Mouse (Mus musculus) CD4-positive naive resting alpha-beta T cell, adult 76 days (primary cell): ENCODE measurements around the gene Mcl1. TPM values are rescaled to one million over a fixed set of nuclear protein-coding genes. Genes with fewer than 3 reads are reported as not detected.

Experiments used
- total RNA-seq: library from RNA; stranded (reverse); gene quantifications from one replicate; pipeline ENCODE4 v1.2.4, GENCODE M21; 2023

Gene Mcl1
- 323 TPM for total RNA-seq

GRCm38 (mm10) chr3:95658236-95658867, at the start of gene Mcl1:
TSS of gene Mcl1 (plus strand) at chr3:95658788.

GRCm38 (mm10) chr3:95624628-95625503, 33.7 kb upstream of the Mcl1 start, which contains the start of gene Ensa:
TSS of gene Ensa (plus strand) at chr3:95624993.

DNA sequence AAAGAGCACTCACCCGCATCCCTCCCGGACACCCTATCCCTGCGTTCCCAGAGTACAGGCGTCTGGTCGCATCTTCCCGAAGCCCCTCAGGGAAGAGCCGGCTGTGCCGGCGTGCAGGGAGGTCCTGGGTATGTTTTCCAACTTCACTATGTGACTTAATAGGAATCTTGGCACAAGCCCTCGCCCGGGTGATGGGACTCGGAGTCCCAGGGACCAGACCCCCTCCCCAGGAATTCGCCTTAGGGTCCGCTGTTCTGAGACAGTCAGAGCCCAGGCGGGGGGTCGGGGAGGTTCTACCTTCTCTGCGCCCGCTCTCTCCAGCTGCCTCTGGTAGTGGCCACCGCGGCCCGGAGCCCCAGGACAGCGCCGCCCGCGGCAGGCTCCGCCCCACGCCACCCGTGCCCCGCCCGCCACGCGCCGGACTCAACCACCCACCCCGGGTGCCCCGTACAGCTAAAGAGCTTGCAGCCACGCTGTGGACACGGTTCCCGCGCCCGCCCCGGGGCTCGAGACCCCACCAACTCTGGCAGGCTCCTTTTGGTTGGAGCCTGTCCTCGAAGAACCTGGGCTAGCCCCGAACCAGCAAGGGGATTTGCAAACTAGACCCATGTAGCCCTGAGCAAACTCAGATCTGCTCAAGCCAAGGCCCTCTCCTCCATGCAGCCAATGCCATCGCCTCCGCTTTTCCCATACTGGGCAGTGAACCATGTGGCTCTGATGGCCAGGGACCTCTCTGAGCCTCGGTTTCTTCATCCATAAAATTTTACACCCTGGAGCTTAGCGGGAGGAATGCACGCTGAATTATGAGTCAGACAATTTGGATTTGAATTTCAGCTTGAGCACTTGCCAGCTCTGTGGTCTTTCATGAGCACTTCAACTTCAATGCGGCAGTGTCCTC, 29.2 kb downstream of the Mcl1 start, which contains the start of gene Adamtsl4:
Adamtsl4 (minus strand) TSS at position 394 of the 898 bp plus-strand sequence.

Other genes starting within 250 kb of the Mcl1 start
- gene Arnt, start 224.4 kb upstream of the Mcl1 start, total RNA-seq = 95.5 TPM
- gene Ctsk, start 159.5 kb upstream of the Mcl1 start, total RNA-seq = 0.62 TPM
- gene Ctss, start 132.0 kb upstream of the Mcl1 start, total RNA-seq = 119 TPM
- not detected for gene Hormad1, start 99.1 kb upstream of the Mcl1 start, total RNA-seq
- 16.2 TPM for gene Golph3l, start 69.9 kb upstream of the Mcl1 start, total RNA-seq
- gene Ensa, start 33.8 kb upstream of the Mcl1 start, total RNA-seq = 118 TPM
- gene Adamtsl4, start 29.1 kb downstream of the Mcl1 start, total RNA-seq = 5.8 TPM
- 135 TPM for gene Ecm1, start 80.8 kb downstream of the Mcl1 start, total RNA-seq
- gene Tars2, start 101.4 kb downstream of the Mcl1 start, total RNA-seq = 98.6 TPM
- gene Rprd2, start 160.1 kb downstream of the Mcl1 start, total RNA-seq = 109 TPM
- gene Prpf3, start 197.1 kb downstream of the Mcl1 start, total RNA-seq = 78.3 TPM
- 75.9 TPM for gene Mrps21, start 212.7 kb downstream of the Mcl1 start, total RNA-seq
- gene Ciart, start 223.5 kb downstream of the Mcl1 start, total RNA-seq = 34.7 TPM
- 4.0 TPM for gene BC028528, start 233.2 kb downstream of the Mcl1 start, total RNA-seq
- 41.2 TPM for gene Aph1a, start 235.2 kb downstream of the Mcl1 start, total RNA-seq
- not detected for gene Car14, start 245.9 kb downstream of the Mcl1 start, total RNA-seq